Mouse (Mus musculus): ENCODE measurements around the gene Gm10134.

Gm10134 gene

DNA sequence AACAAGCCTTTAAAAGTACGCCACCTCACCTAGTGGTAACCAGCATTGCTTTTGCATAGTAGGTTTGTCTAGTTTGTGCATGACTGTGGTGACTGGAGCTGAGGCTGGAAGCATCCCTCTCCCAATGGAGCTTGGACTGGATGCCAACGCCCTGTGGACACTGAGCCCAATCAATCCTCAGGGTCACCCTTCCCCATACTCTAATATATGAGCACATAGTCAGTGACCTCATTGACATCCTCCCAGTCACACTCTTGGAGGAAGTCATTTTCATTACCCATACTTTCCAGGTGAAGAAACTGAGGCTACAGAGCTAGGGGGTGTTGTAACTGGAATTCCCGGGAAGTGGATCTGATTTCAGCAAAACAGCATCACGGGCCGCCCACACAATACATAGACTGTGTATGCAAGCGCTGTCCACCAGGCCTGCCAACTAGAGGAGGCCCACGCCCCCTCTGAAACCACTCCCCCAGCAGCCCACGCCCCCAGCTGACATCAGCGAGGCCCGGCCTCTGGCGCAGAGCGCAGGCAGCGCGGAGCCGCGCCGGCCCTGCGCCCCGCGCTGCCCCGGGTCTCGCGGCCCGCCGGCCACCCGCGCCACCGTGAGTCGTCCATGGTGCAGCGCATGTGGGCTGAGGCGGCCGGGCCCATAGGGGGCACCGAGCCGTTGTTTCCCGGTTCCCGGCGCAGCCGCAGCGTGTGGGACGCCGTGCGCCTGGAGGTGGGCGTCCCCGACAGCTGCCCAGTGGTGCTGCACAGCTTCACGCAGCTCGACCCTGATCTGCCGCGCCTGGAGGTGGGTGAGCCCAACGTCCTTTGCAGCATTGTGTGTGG is 27.3 kb downstream of the Gm10134 start:
- DNase-seq (ENCODE audit: low spot score in 2 of 2): peak; percentile 90 to 93

DNA sequence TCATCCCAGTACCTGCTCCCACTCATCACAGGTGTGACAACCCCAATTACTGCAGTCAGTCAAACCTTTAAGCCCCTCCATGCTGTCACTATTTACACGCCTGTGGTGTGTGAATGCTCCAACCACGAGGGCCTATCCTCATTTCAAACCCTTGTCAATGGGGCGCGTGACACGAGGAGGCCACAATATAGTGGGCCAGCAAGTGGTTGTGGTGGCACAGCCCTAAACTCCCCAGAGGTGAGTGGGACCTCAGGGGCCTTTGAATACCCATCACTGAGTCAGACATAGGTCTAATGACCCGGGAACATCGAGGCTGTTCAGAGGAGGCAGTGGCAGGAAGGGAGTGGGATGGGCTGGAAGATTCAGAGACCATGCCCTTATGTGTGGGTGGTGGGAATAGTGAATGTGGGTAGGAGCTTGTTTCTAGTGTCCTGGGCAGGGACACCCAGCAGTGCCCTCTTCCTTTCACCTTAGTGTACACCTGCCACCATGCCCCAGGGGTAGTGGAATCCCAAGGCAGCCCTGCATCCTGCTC is 28.1 kb downstream of the Gm10134 start:
- DNase-seq (ENCODE audit: low spot score in 2 of 2): peak in 1 of 2 experiments; percentile 31

DNA sequence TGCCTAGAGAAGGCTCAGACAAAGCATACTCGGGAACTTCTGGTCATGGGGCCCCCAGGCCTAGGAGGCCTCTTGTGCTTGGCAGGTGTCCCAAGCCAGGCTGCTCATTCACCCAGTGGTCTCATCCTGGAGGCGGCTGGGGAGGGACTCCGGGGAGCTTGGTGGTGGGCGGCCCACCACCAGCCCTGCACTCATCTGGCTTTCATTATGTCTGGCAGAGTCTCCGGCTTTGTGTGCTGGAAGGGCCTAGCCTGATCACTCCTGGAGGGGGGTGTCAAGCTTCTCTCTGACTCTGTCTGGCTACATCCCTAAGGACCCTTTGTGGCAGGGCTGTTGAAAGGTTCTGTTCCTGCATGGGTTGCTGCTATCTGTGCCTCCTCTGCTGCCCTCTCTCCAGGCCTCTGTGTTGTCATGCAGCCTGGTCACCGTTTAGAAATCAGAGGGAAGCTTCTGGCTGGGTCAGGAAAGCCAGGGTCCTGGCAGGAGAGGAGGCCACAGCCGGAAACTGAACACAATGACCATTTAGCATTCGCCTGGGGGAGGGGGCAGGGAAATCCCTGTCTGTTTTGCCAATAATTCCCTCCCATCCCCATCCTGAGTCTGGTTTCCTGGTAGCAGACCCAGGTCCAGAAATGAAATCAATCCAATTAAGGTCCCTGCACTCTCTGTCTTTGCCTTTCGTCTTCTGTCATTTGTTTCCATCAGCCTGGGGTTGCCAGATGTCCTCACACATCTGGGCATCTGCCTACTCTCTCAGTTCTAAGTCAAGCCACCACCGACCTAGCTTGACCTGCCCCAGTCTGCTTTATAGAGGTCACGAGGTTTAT is 28.8 kb downstream of the Gm10134 start:
- DNase-seq (ENCODE audit: low spot score in 2 of 2): peak; percentile 57 to 68

DNA sequence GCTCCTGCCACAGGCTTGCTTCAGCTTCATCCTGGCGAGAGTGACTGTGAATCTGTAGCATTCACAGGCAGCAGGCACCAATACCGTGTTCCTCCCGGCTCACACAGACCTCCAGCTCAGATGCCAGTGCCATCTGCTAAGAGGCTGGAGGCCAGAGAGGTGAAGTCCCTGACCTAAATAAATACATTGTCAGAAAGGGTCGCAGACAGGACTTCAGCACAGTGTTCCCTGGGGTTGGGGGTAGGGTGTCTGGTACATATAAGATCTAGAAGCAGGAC is 29.3 kb downstream of the Gm10134 start:
- DNase-seq (ENCODE audit: low spot score in 2 of 2): peak in 1 of 2 experiments; percentile 41

DNA sequence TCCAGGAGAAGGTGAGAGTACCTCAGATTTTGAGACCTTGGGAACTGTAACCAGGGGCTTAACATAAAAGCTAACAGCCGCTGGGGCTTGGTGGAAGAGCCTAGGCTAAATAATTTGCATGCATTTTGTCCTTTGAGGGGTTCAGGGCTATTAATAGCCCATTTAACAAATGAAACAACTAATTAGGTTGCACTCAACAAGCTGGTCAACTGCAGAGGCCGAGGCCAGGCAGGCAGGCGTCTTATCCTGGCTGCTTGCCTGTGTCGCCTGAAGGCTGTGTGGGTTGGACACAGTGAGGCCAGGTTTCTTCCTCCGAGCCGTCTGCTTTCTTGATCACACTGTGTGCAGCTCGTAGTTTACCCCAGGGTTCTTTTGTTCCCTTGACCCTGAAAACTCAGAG is 29.8 kb downstream of the Gm10134 start:
- peak; percentile 78 to 83 for DNase-seq (ENCODE audit: low spot score in 2 of 2)

DNA sequence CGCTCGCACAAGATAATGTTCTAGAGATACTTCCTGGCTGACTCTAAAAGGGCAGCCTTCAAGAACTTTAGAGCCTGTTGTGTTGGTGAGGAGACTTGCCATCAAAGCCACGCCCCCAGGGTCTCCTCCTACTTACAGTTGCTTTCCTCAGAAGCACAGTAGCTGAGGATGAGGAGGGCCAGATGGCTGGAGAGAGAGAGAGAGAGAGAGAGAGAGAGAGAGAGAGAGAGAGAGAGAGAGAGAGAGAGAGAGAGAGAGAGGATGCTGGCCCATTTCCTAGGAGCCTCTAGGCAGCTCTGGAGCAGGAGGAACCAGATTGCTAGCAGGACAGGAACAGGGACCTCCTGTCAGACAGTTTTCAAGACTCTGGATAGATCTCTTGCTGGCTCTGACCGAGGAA is 30.3 kb downstream of the Gm10134 start:
- DNase-seq (ENCODE audit: low spot score in 2 of 2): no peak

DNA sequence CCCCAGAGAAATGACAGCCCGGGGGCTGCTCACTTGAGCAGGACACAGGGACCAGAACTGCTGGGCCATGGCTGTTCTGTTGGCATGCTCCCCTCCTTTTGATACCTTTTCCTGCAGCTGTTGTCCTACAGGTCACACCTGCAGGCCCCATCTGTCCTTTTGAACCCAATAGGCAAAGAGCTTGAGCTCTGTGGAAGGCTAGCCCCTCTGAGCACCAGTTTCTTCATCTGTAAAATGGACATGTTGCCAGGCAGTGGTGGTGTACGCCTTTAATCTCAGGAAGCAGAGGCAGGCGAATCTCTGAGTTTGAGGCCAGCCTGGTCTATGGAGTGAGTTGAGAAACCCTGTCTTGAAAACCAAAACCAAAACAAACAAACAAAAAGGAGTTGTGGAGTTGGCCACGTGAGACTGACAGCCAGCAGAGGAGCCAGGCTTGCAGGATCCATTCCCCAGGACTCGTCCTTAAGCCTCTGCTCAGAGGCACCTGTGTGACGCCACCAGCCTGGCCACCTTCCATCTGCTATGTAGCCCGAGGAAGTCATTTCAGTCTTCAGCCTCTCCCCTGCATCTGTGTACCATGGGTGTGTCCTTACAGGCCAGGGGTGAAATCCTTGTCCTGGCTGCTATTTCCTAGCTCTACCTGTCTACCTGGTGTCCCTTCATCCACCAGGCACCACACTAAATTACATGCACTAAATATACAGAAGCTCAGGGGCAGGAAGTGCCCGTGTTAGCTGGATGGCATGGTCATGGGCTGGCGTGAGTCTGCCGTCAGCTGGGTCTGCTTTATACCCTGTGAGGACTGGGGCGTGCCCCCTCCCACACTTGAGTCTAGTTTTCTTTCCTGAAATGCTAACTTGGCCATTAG is 31.1 kb downstream of the Gm10134 start:
- DNase-seq (ENCODE audit: low spot score in 2 of 2): no peak

DNA sequence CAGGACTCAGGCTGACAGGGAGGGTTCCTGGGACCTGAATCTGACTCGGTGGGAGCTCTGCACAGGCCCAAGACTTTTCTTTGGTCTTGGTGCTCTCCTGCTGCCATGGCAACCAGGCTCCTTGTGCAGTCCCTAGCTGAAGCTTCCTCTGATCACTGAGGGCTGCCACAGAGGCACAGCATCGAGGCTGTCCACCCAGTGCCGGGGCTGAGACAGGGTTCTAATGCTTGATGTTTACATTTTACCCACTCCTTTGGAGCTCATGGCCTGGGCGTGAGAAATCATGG is 31.7 kb downstream of the Gm10134 start:
- peak; percentile 68 to 77 for DNase-seq (ENCODE audit: low spot score in 2 of 2)

DNA sequence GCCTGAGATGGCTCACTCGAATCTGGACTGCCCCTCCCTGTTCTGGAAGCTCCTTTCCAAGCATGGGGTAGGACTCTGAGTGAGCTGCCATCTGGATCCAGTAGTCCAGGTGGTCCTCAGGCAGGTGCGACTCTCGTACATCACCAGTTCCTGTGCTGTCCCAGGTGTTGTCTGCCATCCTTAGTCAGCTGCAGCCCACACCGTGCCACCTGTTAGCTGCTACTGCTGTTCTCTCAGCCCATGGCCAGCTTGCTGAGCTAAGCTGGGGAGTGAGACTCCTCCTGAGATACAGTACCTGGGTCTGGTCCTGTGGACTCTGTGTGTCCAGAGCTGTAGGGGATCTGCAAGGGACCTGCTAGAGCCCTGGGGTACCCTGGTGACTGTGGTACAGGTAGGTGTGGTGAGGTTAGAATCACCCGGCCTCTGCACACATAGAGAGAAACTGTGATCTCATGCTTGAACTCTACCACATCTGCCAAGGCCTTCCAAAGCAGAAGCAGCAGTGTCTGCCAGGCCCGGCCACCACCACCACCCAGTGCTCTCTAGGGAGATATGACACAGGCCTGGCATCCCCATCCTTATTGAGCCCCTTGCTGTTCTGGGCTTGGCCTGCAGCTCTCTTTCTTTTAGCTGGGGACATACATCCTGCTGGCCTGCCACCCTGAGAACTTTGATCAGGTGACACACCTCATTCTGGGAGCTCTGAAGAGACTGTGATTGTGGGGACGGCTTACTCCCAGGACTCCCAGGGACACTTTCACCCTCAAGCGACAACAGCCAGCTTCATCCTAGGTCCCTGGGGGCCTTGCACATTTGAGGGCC is 32.3 kb downstream of the Gm10134 start:
- DNase-seq (ENCODE audit: low spot score in 2 of 2): no peak

DNA sequence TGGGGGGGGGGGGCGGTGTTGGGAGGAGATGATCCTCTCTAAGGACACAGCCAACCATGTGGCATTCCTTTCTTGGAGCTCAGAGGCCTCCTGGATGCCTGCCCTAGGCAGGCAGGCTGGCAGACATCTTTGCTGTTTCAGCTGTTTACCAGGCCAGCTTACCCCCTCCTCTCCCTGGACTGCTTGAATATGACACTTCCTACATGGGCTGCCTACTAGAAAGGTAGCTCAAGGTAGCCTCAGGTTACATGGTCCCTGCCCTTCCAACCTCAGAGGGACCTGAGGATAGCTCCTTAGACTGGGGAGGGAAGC is 32.9 kb downstream of the Gm10134 start:
- DNase-seq (ENCODE audit: low spot score in 2 of 2): no peak

DNA sequence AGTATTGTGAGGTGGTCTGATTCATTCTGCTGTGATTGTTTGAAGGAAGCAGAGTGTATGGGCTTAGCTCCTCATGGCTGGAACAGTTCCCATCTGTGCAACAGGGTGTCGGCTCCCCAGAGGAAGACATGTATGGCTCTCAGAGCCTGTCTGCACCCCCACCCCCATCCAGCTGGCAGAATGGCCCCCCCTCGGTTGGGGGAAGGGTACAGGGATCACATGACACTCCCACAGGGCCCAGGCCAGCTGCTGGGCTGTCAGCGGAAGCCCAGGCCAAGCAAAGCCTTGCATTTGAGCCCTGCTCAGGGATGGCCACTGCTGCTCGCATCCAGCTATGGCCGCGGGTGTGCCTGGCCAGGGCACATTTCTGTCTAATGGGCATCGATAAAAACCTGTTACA is 33.3 kb downstream of the Gm10134 start:
- DNase-seq (ENCODE audit: low spot score in 2 of 2): peak; percentile 78 to 87

DNA sequence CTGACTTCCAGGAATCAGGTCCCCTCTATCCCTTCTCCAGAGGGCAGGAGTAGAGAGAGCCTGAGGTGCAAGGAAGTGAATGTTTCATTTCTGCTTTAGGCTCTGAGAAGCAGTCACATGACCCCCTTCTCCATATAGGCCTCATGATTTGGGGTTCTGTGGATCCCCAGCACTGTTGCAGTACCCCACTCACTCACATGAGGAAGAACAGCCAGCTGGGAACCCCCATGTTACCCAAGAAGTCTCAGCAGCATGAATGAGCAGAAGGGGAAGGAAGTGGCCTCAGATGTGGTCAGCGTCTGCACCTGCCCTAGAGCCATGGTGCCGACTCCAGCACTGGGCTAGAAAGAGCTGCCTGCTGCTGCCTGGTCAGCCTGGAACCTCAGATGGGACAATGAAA is 34.1 kb downstream of the Gm10134 start:
- no peak for DNase-seq (ENCODE audit: low spot score in 2 of 2)

DNA sequence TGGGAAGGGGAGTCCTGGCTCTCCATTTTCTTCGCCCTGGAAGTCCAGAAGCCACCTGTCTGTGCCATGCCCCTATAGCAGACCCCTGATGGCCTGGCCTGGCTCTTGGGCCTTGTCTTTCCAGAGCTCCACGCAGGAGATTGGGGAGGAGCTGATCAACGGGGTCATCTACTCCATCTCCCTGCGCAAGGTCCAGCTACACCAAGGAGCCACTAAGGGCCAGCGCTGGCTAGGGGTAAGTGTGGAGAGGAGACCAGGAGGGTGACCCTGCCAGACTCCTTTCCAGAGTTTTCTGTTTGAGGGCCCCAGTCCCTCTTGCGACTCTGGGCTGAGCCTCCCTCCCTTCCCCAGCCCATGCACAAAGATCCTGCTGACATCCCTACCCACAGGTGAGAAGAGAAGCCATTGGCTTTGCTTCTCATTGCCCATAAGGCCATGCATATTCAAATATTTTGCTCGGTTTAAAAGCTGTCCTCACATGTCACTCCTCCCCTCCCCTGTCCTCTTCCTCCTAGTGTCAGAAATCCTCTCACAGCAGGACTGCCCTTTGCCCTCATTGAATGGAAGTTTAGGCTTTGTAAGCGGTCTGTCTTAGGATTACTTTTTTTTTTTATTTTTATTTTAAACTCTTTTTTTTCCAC is 34.8 kb downstream of the Gm10134 start:
- no peak for DNase-seq (ENCODE audit: low spot score in 2 of 2)

DNA sequence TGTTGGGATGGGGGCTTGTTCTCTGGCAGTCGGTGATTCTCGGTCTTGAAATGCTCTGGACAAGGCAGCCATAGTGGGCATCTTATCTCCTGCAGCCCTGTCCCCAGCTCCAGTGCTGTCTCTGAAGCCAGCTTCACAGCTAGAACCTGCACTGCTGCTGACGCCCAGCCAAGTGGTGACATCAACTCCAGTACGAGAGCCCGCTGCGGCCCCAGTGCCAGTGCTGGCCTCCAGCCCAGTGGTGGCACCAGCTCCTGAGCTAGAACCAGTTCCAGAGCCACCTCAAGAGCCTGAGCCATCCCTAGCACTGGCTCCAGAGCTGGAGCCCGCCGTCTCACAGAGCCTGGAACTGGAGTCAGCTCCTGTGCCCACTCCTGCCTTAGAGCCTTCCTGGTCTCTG is 38.0 kb downstream of the Gm10134 start:
- peak in 1 of 2 experiments; percentile 77 for DNase-seq (ENCODE audit: low spot score in 2 of 2)

DNA sequence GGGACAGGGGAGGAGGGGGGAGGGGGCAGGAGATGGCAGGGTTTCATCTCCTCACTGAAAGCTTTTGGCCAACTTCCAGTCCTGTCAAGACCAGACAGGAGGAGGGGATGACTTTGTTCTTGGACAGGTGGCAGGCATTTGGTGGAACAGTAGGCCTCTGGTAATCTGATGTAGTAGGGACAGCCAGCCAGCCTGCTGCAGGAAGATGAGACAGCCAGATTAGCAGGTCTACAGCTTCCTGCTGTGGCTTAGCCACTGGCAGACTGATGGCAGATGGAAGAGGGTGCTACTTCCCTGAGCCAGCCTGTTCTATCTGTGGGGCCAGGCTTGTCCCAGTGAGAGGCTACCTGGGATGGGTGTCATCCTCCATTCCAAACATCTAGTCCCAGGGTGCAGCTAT is 40.1 kb downstream of the Gm10134 start:
- no peak for DNase-seq (ENCODE audit: low spot score in 2 of 2)

DNA sequence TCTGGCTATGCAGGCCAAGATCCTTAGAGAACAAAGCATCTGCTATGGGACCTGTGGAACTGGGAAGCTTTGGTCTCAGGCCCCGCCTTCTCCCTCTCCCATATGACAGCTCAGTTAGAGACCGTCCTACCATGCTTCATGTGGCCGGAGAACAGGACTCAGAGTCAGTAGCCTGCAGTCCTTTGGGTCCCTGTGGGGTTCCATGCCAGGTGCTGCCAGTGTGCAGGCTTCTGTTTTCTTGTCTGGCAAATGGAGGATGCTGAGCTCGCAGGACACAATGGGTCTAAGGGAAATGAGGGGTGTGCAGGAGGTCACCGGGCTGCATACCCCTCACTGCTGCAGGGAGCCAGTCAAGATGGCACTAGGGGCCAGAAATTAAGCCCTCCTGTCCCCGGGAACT is 40.7 kb downstream of the Gm10134 start:
- DNase-seq (ENCODE audit: low spot score in 2 of 2): no peak

DNA sequence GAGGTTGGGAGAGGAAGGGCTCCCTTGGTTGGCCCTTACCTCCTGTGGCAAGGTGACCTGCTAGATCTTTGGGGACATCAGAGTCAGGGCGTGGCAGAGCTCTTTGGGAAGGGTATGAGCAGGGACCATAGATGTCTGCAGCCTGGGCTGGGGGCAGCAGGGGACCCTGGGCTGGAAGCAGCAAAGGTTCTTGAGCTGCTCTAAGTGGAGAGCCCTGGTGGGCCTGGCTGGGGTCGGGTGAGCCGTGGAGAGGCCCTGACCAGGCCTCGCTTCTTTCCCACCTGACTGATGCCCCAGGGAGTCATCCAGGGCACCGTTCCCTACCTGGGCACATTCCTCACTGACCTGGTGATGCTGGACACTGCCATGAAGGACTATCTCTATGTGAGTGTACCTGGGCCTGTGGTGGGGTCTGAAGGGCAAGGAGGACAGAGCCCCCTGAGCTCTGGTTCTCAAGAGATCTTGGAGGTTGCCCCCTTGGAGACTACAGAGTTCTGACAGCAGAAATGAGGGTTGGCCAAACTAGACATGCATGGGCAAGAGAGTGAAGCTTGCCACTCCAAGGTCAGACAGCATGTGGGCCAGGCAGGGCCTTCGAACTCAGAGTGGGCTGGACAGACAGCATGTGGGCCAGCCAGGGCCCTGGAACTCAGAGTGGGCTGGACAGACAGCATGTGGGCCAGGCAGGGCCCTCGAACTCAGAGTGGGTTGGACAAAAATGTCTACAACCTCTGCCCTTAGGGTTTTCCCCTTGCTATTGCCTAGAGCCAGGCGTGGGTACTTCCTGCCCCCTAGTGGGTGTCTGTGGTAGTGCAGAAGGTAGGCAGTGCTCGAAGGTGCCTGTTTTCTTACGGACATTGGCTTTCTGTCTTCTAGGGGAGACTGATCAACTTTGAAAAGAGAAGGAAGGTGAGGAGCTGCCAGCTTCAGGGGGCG is 41.6 kb downstream of the Gm10134 start:
- peak in 1 of 2 experiments; percentile 84 for DNase-seq (ENCODE audit: low spot score in 2 of 2)

DNA sequence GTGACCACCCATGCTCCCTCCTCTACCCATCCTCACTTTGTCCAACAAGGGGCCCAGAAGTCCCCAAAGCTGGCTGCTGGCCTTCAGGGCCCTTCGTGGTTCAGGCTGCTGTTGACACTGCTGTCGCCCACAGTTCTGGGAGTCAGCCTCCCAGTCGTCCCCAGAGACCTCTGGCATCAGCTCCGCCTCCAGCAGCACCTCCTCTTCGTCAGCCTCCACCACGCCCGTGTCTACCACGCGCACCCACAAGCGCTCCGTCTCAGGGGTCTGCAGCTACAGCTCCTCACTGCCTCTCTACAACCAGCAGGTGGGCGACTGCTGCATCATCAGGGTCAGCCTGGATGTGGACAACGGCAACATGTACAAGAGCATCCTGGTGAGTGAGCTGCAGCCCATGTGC is 43.3 kb downstream of the Gm10134 start:
- no peak for DNase-seq (ENCODE audit: low spot score in 2 of 2)

DNA sequence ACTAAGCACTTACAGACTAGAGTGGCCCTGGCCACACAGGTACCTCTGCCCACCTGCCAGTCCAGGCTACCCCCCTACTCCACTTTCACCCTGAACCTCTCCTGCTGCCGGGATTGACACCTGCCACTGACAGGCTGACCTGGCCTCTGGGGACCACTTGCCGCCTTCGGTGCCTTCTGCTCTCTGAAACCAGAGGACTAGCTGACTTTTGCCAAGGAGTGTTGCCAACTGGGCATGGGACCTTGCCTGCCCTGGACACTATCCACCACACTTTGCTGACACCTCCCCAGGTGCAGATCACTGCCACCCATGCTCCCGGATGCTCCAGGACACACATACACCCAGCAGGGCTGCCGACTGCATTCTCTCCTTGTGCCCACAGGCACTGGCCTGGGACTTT is 46.4 kb downstream of the Gm10134 start:
- DNase-seq (ENCODE audit: low spot score in 2 of 2): no peak

Data from right cerebral cortex, postnatal 10 days (tissue).